Mouse (Mus musculus) hindbrain, embryonic 12.5 days (tissue): ENCODE data around the gene Trim7. TPM values are rescaled to one million over a fixed set of nuclear protein-coding genes. Genes with fewer than 3 reads are reported as not detected.

Experiments
- ATAC-seq: fragments of 200-750 bp; cut with Nextera tagmentation; 2 replicates; pipeline ENCODE4 v1.8.0; 2017; ENCODE audit warnings: moderate TSS enrichment; ENCODE audit not compliant: low FRiP score
- H3K27ac ChIP-seq: fragments of 300-500 bp; sonication (generic); 2 replicates; pipeline ENCODE4 v1.5.1; 2016; ENCODE audit warnings: mild to moderate bottlenecking
- H3K27me3 ChIP-seq: fragments of 300-500 bp; sonication (generic); 2 replicates; pipeline ENCODE4 v1.6.1; 2016; ENCODE audit warnings: mild to moderate bottlenecking
- H3K36me3 ChIP-seq: fragments of 300-500 bp; sonication (generic); 2 replicates; pipeline ENCODE4 v1.6.1; 2016; ENCODE audit warnings: mild to moderate bottlenecking
- H3K4me1 ChIP-seq: fragments of 300-500 bp; sonication (generic); 2 replicates; pipeline ENCODE4 v1.6.1; 2016
- H3K4me2 ChIP-seq: fragments of 300-500 bp; sonication (generic); replicated peaks from 2 replicates; pipeline ENCODE4 v1.6.1; 2016; ENCODE audit warnings: mild to moderate bottlenecking
- H3K4me3 ChIP-seq: fragments of 300-500 bp; sonication (generic); 2 replicates; pipeline ENCODE4 v1.5.1; 2016; ENCODE audit warnings: mild to moderate bottlenecking
- H3K9ac ChIP-seq: fragments of 300-500 bp; sonication (generic); 2 replicates; pipeline ENCODE4 v1.6.1; 2016; ENCODE audit warnings: mild to moderate bottlenecking, moderate library complexity
- H3K9me3 ChIP-seq: fragments of 300-500 bp; sonication (generic); replicated peaks from 2 replicates; pipeline ENCODE4 v1.6.1; 2016; ENCODE audit warnings: mild to moderate bottlenecking
- WGBS: fragments of 180-500 bp; shearing (Covaris S2); methylation state at CpG from one replicate; pipeline ENCODE4 v1.1.7; 2016; 5-methylcytosine and 5-hydroxymethylcytosine counted together
- polyA plus RNA-seq: library from polyadenylated mRNA; unstranded; fragments of >200 nt; fragmentation: Nextera tagmentation; extraction: Ambion mirVana; gene quantifications from 2 replicates; pipeline ENCODE4 v1.2.1, GENCODE M21; 2016

Gene Trim7
- polyA plus RNA-seq, 1 experiment from 2014 or later, result 0.70 TPM

- no peak overlapping the region for H3K27ac ChIP-seq
- peak; percentile 16; the same call in 1 of the 2 replicates for ATAC-seq
- H3K4me1 ChIP-seq, result peaks cover 4% of the 10 kb centered on the region; the same call in 1 of the 2 replicates
- WGBS, result 67% methylated on average over 14 of the region's 14 CpGs
- no peak overlapping the region for H3K4me3 ChIP-seq
- H3K27me3 ChIP-seq, result no peaks in the 10 kb centered on the region
- H3K36me3 ChIP-seq, result peaks cover 98% of the 10 kb centered on the region
- no peaks in the 10 kb centered on the region for H3K9me3 ChIP-seq
- H3K4me2 ChIP-seq, result no peak overlapping the region
- H3K9ac ChIP-seq, result no peak overlapping the region
Measured at GRCm38 (mm10) chr11:48807563-48808303, 18.2 kb upstream of the Trim7 start.

DNA sequence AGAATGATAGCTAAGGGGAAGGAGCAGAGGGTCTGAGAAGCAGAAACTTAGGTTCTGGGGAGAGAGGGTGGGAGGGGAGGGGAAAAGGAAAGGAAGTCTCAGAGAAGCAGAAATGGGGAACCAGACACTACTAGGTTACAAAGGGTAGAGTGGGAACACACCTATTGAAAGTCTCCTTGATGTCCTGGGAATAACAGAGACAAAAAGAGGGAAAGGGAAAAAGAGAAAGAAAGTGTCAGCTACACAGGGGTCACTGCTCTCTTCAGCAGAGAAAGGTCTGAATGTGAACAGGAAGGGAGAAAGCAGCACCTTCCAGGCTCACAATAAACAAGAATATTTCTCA, 17.7 kb upstream of the Trim7 start:
- no peak for ATAC-seq

GRCm38 (mm10) chr11:48808737-48809433, 17.1 kb upstream of the Trim7 start:
- Histone ChIP-seq H3K4me1 (no peaks in the 10 kb centered on the region), H3K27me3 (no peaks in the 10 kb centered on the region), H3K4me2 (no peak overlapping the region), H3K27ac (no peak overlapping the region), H3K9ac (no peak overlapping the region), H3K9me3 (no peaks in the 10 kb centered on the region), H3K4me3 (no peak overlapping the region), H3K36me3 (peaks cover 93% of the 10 kb centered on the region)
- no peak for ATAC-seq
- WGBS, result 78% methylated on average over 16 of the region's 16 CpGs

More for the DNA sequence above, 17.7 kb upstream of the Trim7 start:
- H3K27me3 ChIP-seq, result no peaks in the 10 kb centered on the region
- no peak overlapping the region for H3K4me3 ChIP-seq
- H3K4me2 ChIP-seq, result no peak overlapping the region
- H3K4me1 ChIP-seq, result no peaks in the 10 kb centered on the region
- no peak overlapping the region for H3K9ac ChIP-seq
- H3K27ac ChIP-seq, result no peak overlapping the region
- no peaks in the 10 kb centered on the region for H3K9me3 ChIP-seq
- peaks cover 96% of the 10 kb centered on the region for H3K36me3 ChIP-seq

- ATAC-seq, result no peak
- 78% methylated on average over 4 of the region's 4 CpGs for WGBS
- Histone ChIP-seq H3K9me3 (no peaks in the 10 kb centered on the region), H3K4me2 (no peak overlapping the region), H3K36me3 (peaks cover 88% of the 10 kb centered on the region), H3K27ac (no peak overlapping the region), H3K4me3 (no peak overlapping the region), H3K4me1 (0 out of 2 replicates have a peak, but pooled peaks cover 3% of the 10 kb centered on the region), H3K9ac (no peak overlapping the region), H3K27me3 (no peaks in the 10 kb centered on the region)
Measured at GRCm38 (mm10) chr11:48809434-48809830, 16.5 kb upstream of the Trim7 start.

DNA sequence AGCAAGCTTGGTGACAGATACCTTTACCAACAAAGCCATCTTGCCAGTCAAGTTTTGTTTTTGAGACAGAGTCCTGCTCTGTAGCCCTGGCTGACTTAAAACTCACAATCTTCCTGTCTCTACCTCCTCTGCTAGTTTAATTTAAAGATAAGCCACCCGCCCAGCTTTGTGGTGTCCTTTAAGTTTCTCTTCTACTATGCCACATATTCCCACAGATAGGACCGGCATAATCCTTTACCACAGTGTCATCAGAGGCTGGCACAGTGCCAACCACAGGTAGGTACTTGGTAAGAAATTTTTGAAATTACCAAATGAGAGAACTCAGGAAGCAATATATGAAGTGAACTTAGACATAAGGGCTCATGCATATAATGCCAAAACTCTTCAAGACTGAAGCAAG, 15.8 kb upstream of the Trim7 start:
- H3K4me1 ChIP-seq, result peaks cover 9% of the 10 kb centered on the region
- ATAC-seq, result no peak
- WGBS, result 92% methylated on average over 2 of the region's 2 CpGs

DNA sequence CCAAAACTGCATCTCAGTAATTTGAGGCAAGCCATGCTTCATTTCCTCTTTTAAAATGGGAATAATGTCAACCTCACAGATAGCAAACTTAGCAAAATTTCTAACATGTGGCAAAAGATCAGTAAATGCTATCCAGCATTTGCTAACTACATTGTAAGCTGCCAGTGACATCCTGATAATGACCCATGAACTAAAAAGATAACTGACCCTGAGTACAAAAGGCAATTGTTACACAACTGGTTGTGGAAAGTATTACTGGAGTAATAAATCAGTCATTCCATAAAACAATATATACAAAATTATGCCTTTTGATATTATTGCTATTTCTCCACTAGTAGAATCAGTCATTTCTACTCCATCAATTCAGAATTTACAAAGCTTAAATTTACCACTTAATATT, 12.2 kb upstream of the Trim7 start:
- H3K4me2 ChIP-seq, result no peak overlapping the region
- peaks cover 23% of the 10 kb centered on the region for H3K4me1 ChIP-seq
- H3K4me3 ChIP-seq, result no peak overlapping the region
- H3K27ac ChIP-seq, result no peak overlapping the region
- ATAC-seq, result no peak
- no peaks in the 10 kb centered on the region for H3K9me3 ChIP-seq
- peaks cover 45% of the 10 kb centered on the region for H3K36me3 ChIP-seq
- no peak overlapping the region for H3K9ac ChIP-seq
- no peaks in the 10 kb centered on the region for H3K27me3 ChIP-seq

More for the DNA sequence above, 15.8 kb upstream of the Trim7 start:
- H3K9ac ChIP-seq, result no peak overlapping the region
- no peaks in the 10 kb centered on the region for H3K27me3 ChIP-seq
- no peak overlapping the region for H3K27ac ChIP-seq
- peaks cover 80% of the 10 kb centered on the region for H3K36me3 ChIP-seq
- no peak overlapping the region for H3K4me2 ChIP-seq
- no peaks in the 10 kb centered on the region for H3K9me3 ChIP-seq
- no peak overlapping the region for H3K4me3 ChIP-seq

GRCm38 (mm10) chr11:48815851-48816250, 10.1 kb upstream of the Trim7 start:
- Histone ChIP-seq H3K4me3 (peak overlapping the region; percentile 83), H3K9ac (peak overlapping the region; percentile 85), H3K4me2 (peak overlapping the region; percentile 91), H3K36me3 (peaks cover 25% of the 10 kb centered on the region), H3K4me1 (peaks cover 24% of the 10 kb centered on the region), H3K9me3 (no peaks in the 10 kb centered on the region), H3K27me3 (no peaks in the 10 kb centered on the region), H3K27ac (peak overlapping the region; percentile 96; the same call in 1 of the 2 replicates)
- ATAC-seq, result no peak
- 80% methylated on average over 16 of the region's 16 CpGs for WGBS

DNA sequence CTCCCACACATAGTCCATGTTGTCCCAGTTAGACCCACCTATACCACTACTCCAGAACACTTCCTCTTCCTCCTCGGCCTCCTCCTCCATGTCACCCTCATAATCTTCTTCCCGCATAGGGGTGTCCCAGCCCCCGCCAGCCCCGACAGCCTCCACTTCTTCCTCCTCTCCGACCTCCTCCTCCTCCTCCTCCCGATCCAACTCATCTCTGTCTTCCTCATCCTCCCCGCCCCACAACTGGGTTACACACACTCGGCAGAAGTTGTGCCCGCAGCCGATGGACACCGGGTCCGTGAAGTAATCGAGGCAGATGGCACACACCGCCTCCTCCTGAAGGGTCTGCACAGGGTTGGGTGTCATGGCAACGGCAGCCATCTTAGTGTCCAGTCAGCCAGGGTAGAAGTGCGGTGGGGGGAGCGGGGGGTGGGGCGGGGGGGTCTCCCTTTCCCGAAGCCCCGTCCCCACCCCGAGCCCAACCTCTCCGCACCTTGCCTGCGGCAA, 9.6 kb upstream of the Trim7 start:
- H3K4me1 ChIP-seq, result peaks cover 24% of the 10 kb centered on the region
- H3K9ac ChIP-seq, result peak overlapping the region; percentile 85
- peak overlapping the region; percentile 83 for H3K4me3 ChIP-seq
- peaks cover 20% of the 10 kb centered on the region for H3K36me3 ChIP-seq
- no peaks in the 10 kb centered on the region for H3K27me3 ChIP-seq
- peak overlapping the region; percentile 96 for H3K27ac ChIP-seq
- H3K9me3 ChIP-seq, result no peaks in the 10 kb centered on the region
- ATAC-seq, result peak; percentile 74
- peak overlapping the region; percentile 91 for H3K4me2 ChIP-seq
- WGBS, result 4% methylated on average over 16 of the region's 23 CpGs

DNA sequence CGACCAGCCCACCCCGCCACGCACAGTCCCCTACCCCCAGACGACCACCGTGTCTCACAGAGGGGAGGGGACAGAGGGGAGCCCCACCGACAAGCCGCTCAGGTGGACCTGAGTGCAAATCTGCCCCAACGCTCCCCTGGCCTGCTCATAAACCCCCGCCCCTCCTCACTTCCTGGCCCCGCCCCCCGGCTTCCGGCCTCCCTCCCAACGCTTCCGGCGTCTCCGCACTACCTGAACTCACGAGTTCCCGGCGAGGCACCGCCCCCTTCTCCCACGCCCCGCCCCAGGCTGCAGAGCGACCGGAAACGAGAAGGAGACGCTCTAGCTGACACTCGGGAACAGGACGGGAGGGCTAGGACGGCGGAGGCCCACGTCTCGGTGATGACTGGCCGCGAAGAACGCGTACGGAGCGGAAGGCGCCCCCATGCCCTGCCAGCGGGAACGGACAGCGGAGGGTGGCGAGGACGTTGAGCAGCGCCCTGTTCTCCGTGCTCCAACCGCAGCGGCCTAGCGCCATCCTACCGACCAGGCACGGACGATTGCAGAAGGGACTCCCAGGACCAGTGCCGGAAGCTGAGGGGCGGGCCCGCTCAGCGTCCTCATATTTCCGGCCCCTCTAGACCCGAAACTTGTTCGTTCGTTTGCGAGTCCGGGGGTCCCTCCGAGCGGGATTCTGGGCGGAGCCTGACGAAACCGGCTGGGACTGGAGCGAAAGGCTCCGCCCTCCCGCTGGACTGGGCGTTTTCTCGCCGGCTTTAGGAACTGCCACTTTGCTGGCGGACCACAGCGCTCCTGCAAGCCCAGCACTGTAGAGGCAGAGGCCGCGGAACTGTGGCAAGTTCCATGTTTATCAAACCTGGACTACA, 8.9 kb upstream of the Trim7 start, which contains the start of gene Trim41:
TSS of gene Trim41 (minus strand) at position 554 of the 866 bp plus-strand sequence.
- H3K4me1 ChIP-seq, result peaks cover 24% of the 10 kb centered on the region
- peak; percentile 98 for ATAC-seq

DNA sequence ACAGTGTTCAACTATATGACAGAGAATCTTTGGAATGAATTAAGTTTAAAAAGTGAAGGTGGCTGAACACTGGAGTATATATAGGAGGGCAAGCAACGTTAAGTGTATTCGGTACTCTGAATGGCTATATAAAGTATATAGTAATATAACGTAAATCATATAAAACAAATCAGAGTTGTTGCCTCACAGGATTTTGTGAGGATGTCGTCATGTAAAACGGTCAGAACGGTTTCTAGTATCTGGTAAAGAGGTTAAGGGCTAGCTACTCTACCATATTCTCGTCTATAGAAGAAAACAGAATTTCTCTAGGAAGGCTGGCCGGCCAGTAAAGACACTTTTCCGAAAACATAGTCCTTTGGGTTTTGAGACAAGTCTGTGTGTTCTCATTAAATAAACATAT, 8.1 kb upstream of the Trim7 start:
- Histone ChIP-seq H3K9ac (peak overlapping the region; percentile 85), H3K4me1 (peaks cover 24% of the 10 kb centered on the region)
- peak; percentile 3; the same call in 1 of the 2 replicates for ATAC-seq

More for the DNA sequence above, 8.9 kb upstream of the Trim7 start, which contains the start of gene Trim41:
- no peaks in the 10 kb centered on the region for H3K9me3 ChIP-seq
- H3K9ac ChIP-seq, result peak within 1 kb of the TSS; percentile 85
- peaks cover 13% of the 10 kb centered on the region for H3K36me3 ChIP-seq
- H3K27ac ChIP-seq, result peak within 1 kb of the TSS; percentile 96
- peak within 1 kb of the TSS; percentile 91 for H3K4me2 ChIP-seq
- H3K4me3 ChIP-seq, result peak within 1 kb of the TSS; percentile 83
- under 1% methylated on average over 72 of the region's 77 CpGs for WGBS
- no peaks in the 10 kb centered on the region for H3K27me3 ChIP-seq

GRCm38 (mm10) chr11:48818346-48818745, 7.6 kb upstream of the Trim7 start:
- H3K9ac ChIP-seq, result peak overlapping the region; percentile 85; the same call in 1 of the 2 replicates
- H3K4me1 ChIP-seq, result peaks cover 25% of the 10 kb centered on the region
- H3K9me3 ChIP-seq, result no peaks in the 10 kb centered on the region
- H3K4me2 ChIP-seq, result peak overlapping the region; percentile 91
- 0 out of 2 replicates have a peak, but pooled peaks cover 2% of the 10 kb centered on the region for H3K36me3 ChIP-seq
- H3K4me3 ChIP-seq, result peak overlapping the region; percentile 83
- no peak for ATAC-seq
- no peak overlapping the region for H3K27ac ChIP-seq
- WGBS, result under 1% methylated on average over 16 of the region's 16 CpGs
- H3K27me3 ChIP-seq, result 0 out of 2 replicates have a peak, but pooled peaks cover 6% of the 10 kb centered on the region

More for the DNA sequence above, 8.1 kb upstream of the Trim7 start:
- 10% methylated on average over 9 of the region's 9 CpGs for WGBS
- Histone ChIP-seq H3K27ac (peak overlapping the region; percentile 96), H3K4me3 (peak overlapping the region; percentile 83), H3K36me3 (0 out of 2 replicates have a peak, but pooled peaks cover 6% of the 10 kb centered on the region), H3K27me3 (0 out of 2 replicates have a peak, but pooled peaks cover 6% of the 10 kb centered on the region), H3K4me2 (peak overlapping the region; percentile 91), H3K9me3 (no peaks in the 10 kb centered on the region)
